Mouse (Mus musculus): ENCODE measurements around the gene Dusp14.

DNA sequence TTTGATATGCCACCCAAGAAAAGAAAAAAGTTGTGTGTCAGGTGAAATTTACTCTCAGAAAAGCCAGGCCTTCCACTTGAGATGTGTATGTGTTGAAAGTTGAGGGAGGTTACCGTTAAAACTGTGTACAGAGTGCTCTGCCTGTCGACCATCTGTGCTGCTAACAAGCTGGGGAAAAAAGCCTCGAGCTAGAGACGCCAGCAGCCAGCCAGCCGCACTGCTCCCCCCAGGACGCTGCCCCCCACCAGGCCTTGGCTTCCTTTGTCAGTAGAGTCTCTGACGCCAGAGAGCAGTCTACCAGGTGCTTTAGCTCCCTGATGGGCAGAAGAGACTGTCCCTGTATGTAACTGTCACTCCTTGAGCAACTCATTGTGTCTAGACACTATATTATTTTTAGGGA lies 56.0 kb downstream of the Dusp14 start:
- no peak for TF ChIP-seq CTCF (IDR thresholded peaks at IDR 0.05; ENCODE audit: extremely low read depth, insufficient read length, insufficient replicate concordance, low read depth, low read length)
- TF ChIP-seq POLR2A (IDR thresholded peaks at IDR 0.05; ENCODE audit: low read depth, low read length), result no peak
